Mouse (Mus musculus) forelimb bud, embryonic 11.5 days (tissue): ENCODE results near the gene Zfp462.
"Not testable (repeated sequence)": the region's sequence is repeated elsewhere in the genome, so short reads cannot be mapped to it uniquely, and the experiment has no call there.

Experiments
- DNase-seq: peaks from one replicate; pipeline ENCODE4 v3.0.0-alpha.2; 2012; ENCODE audit warnings: low read depth, low spot score

The Zfp462 gene

GRCm38 (mm10) chr4:54944921-54945430, at the start of gene Zfp462:
Gene Zfp462 (plus strand): TSS chr4:54945048.
- peak; percentile 77 for DNase-seq

GRCm38 (mm10) chr4:54896017-54896416, 48.8 kb upstream of the Zfp462 start:
- no peak for DNase-seq

- no peak for DNase-seq
Observed at GRCm38 (mm10) chr4:54904641-54905040, 40.2 kb upstream of the Zfp462 start.

GRCm38 (mm10) chr4:54905399-54905953, 39.4 kb upstream of the Zfp462 start:
- no peak for DNase-seq

GRCm38 (mm10) chr4:54910300-54910699, 34.5 kb upstream of the Zfp462 start:
- DNase-seq = no peak

GRCm38 (mm10) chr4:54918276-54918675, 26.6 kb upstream of the Zfp462 start:
- DNase-seq = no peak

- no peak for DNase-seq
Observed at GRCm38 (mm10) chr4:54923386-54923785, 21.5 kb upstream of the Zfp462 start.

GRCm38 (mm10) chr4:54924306-54924705, 20.5 kb upstream of the Zfp462 start:
- DNase-seq = no peak

- not testable (repeated sequence) for DNase-seq
Observed at GRCm38 (mm10) chr4:54926456-54926855, 18.4 kb upstream of the Zfp462 start.

- DNase-seq = not testable (repeated sequence)
Observed at GRCm38 (mm10) chr4:54927321-54928062, 17.4 kb upstream of the Zfp462 start.

GRCm38 (mm10) chr4:54929686-54930085, 15.2 kb upstream of the Zfp462 start:
- DNase-seq = no peak

- DNase-seq = no peak
Observed at GRCm38 (mm10) chr4:54932668-54933067, 12.2 kb upstream of the Zfp462 start.

- no peak for DNase-seq
Observed at GRCm38 (mm10) chr4:54937161-54937560, 7.7 kb upstream of the Zfp462 start.

GRCm38 (mm10) chr4:54945603-54946445, 976 bp downstream of the Zfp462 start:
- peak; percentile 67 for DNase-seq

GRCm38 (mm10) chr4:54946662-54947055, 1.8 kb downstream of the Zfp462 start:
- DNase-seq = no peak

GRCm38 (mm10) chr4:54947056-54947990, 2.5 kb downstream of the Zfp462 start:
- DNase-seq = peak; percentile 83

- peak; percentile 60 for DNase-seq
Observed at GRCm38 (mm10) chr4:54947991-54948615, 3.3 kb downstream of the Zfp462 start.

GRCm38 (mm10) chr4:54948616-54949560, 4.0 kb downstream of the Zfp462 start:
- peak; percentile 57 for DNase-seq

- DNase-seq = peak; percentile 12
Observed at GRCm38 (mm10) chr4:54949561-54949940, 4.7 kb downstream of the Zfp462 start.
